Mouse (Mus musculus): ENCODE results near the gene BC030870.

GRCm38 (mm10) chr8:65108936-65109335 lies 20.4 kb downstream of the BC030870 start:
- TF ChIP-seq POLR2A (IDR thresholded peaks at IDR 0.05; ENCODE audit: borderline replicate concordance, extremely low read depth, insufficient read depth, insufficient read length, poor library complexity, severe bottlenecking), result no peak
- TF ChIP-seq CTCF (IDR thresholded peaks at IDR 0.05; ENCODE audit: borderline replicate concordance, extremely low read depth, insufficient read depth, insufficient read length), result no peak
